Mouse (Mus musculus): ENCODE measurements at regions not wholly inside any gene's neighbourhood (a gene's known extent, or its start where the extent isn't known, plus 50 kb on each side); places are given as distances from the start of the nearest gene placed in this dataset.
A peak's percentile ranks its signal among the peaks of the same experiment; 100 is the strongest.

GRCm38 (mm10) chr14:120592191-120592590, 113.9 kb downstream of the Rap2a start:
- WGBS, result 86% methylated on average over 2 of the region's 2 CpGs
- Histone ChIP-seq H3K27me3 (ENCODE audit: control insufficient read depth, insufficient read depth, low read length) (no peaks in the 10 kb centered on the region), H3K4me1 (ENCODE audit: control insufficient read depth, insufficient read depth, low read length) (no peaks in the 10 kb centered on the region), H3K36me3 (replicated peaks; ENCODE audit: control insufficient read depth, insufficient read depth, low read depth, low read length) (no peaks in the 10 kb centered on the region), H3K4me3 (ENCODE audit: low read depth, low read length) (no peak overlapping the region), H3K9ac (replicated peaks; ENCODE audit: low read length) (no peak overlapping the region), H3K4me2 (ENCODE audit: low read depth, low read length) (no peak overlapping the region), H3K9me3 (replicated peaks; ENCODE audit: control insufficient read depth, low read length) (no peaks in the 10 kb centered on the region), H3K27ac (replicated peaks; ENCODE audit: low read depth, low read length) (no peak overlapping the region)
- DNase-seq (ENCODE audit: low spot score) (no peak), ATAC-seq (replicated peaks; ENCODE audit: insufficient number of reproducible peaks, low FRiP score, low TSS enrichment, low read depth) (no peak)

GRCm38 (mm10) chr14:120600414-120600935, 122.2 kb downstream of the Rap2a start:
- Histone ChIP-seq H3K4me2 (ENCODE audit: low read depth, low read length) (no peak overlapping the region), H3K4me3 (ENCODE audit: low read depth, low read length) (no peak overlapping the region), H3K4me1 (ENCODE audit: control insufficient read depth, insufficient read depth, low read length) (no peaks in the 10 kb centered on the region), H3K9ac (replicated peaks; ENCODE audit: low read length) (no peak overlapping the region), H3K9me3 (replicated peaks; ENCODE audit: control insufficient read depth, low read length) (no peaks in the 10 kb centered on the region), H3K27ac (replicated peaks; ENCODE audit: low read depth, low read length) (no peak overlapping the region), H3K27me3 (ENCODE audit: control insufficient read depth, insufficient read depth, low read length) (no peaks in the 10 kb centered on the region), H3K36me3 (replicated peaks; ENCODE audit: control insufficient read depth, insufficient read depth, low read depth, low read length) (no peaks in the 10 kb centered on the region)
- 83% methylated on average over 9 of the region's 9 CpGs for WGBS
- ATAC-seq (replicated peaks; ENCODE audit: insufficient number of reproducible peaks, low FRiP score, low TSS enrichment, low read depth), result no peak
- no peak for DNase-seq (ENCODE audit: low spot score)

GRCm38 (mm10) chr14:120601510-120601909, 123.3 kb downstream of the Rap2a start:
- no peak overlapping the region for H3K9ac ChIP-seq (replicated peaks; ENCODE audit: low read length)
- no peak overlapping the region for H3K4me2 ChIP-seq (ENCODE audit: low read depth, low read length)
- H3K36me3 ChIP-seq (replicated peaks; ENCODE audit: control insufficient read depth, insufficient read depth, low read depth, low read length), result no peaks in the 10 kb centered on the region
- DNase-seq (ENCODE audit: low spot score) (no peak), ATAC-seq (replicated peaks; ENCODE audit: insufficient number of reproducible peaks, low FRiP score, low TSS enrichment, low read depth) (no peak)
- H3K27ac ChIP-seq (replicated peaks; ENCODE audit: low read depth, low read length), result no peak overlapping the region
- no peaks in the 10 kb centered on the region for H3K9me3 ChIP-seq (replicated peaks; ENCODE audit: control insufficient read depth, low read length)
- 92% methylated on average over 7 of the region's 7 CpGs for WGBS
- no peaks in the 10 kb centered on the region for H3K4me1 ChIP-seq (ENCODE audit: control insufficient read depth, insufficient read depth, low read length)
- H3K4me3 ChIP-seq (ENCODE audit: low read depth, low read length), result no peak overlapping the region
- H3K27me3 ChIP-seq (ENCODE audit: control insufficient read depth, insufficient read depth, low read length), result no peaks in the 10 kb centered on the region

- no peak for DNase-seq (ENCODE audit: low spot score)
- H3K9ac ChIP-seq (replicated peaks; ENCODE audit: low read length), result no peak overlapping the region
- no peak overlapping the region for H3K4me3 ChIP-seq (ENCODE audit: low read depth, low read length)
- WGBS, result 61% methylated on average over 6 of the region's 6 CpGs
- no peak for ATAC-seq (replicated peaks; ENCODE audit: insufficient number of reproducible peaks, low FRiP score, low TSS enrichment, low read depth)
- no peak overlapping the region for H3K4me2 ChIP-seq (ENCODE audit: low read depth, low read length)
- H3K4me1 ChIP-seq (ENCODE audit: control insufficient read depth, insufficient read depth, low read length), result no peaks in the 10 kb centered on the region
- no peak overlapping the region for H3K27ac ChIP-seq (replicated peaks; ENCODE audit: low read depth, low read length)
- no peaks in the 10 kb centered on the region for H3K9me3 ChIP-seq (replicated peaks; ENCODE audit: control insufficient read depth, low read length)
- H3K36me3 ChIP-seq (replicated peaks; ENCODE audit: control insufficient read depth, insufficient read depth, low read depth, low read length), result no peaks in the 10 kb centered on the region
- H3K27me3 ChIP-seq (ENCODE audit: control insufficient read depth, insufficient read depth, low read length), result no peaks in the 10 kb centered on the region
Measured at GRCm38 (mm10) chr14:120603849-120604492, 125.7 kb downstream of the Rap2a start.

GRCm38 (mm10) chr14:120607801-120608200, 129.6 kb downstream of the Rap2a start:
- H3K27ac ChIP-seq (replicated peaks; ENCODE audit: low read depth, low read length), result no peak overlapping the region
- ATAC-seq (replicated peaks; ENCODE audit: insufficient number of reproducible peaks, low FRiP score, low TSS enrichment, low read depth), result no peak
- 93% methylated on average over 3 of the region's 3 CpGs for WGBS
- H3K9ac ChIP-seq (replicated peaks; ENCODE audit: low read length), result no peak overlapping the region
- no peaks in the 10 kb centered on the region for H3K9me3 ChIP-seq (replicated peaks; ENCODE audit: control insufficient read depth, low read length)
- no peaks in the 10 kb centered on the region for H3K27me3 ChIP-seq (ENCODE audit: control insufficient read depth, insufficient read depth, low read length)
- no peaks in the 10 kb centered on the region for H3K36me3 ChIP-seq (replicated peaks; ENCODE audit: control insufficient read depth, insufficient read depth, low read depth, low read length)
- H3K4me1 ChIP-seq (ENCODE audit: control insufficient read depth, insufficient read depth, low read length), result no peaks in the 10 kb centered on the region
- H3K4me2 ChIP-seq (ENCODE audit: low read depth, low read length), result no peak overlapping the region
- no peak for DNase-seq (ENCODE audit: low spot score)
- H3K4me3 ChIP-seq (ENCODE audit: low read depth, low read length), result no peak overlapping the region

GRCm38 (mm10) chr14:120611311-120611710, 133.1 kb downstream of the Rap2a start:
- Histone ChIP-seq H3K27ac (replicated peaks; ENCODE audit: low read depth, low read length) (no peak overlapping the region), H3K9ac (replicated peaks; ENCODE audit: low read length) (no peak overlapping the region), H3K4me3 (ENCODE audit: low read depth, low read length) (no peak overlapping the region), H3K4me1 (ENCODE audit: control insufficient read depth, insufficient read depth, low read length) (no peaks in the 10 kb centered on the region), H3K9me3 (replicated peaks; ENCODE audit: control insufficient read depth, low read length) (no peaks in the 10 kb centered on the region), H3K36me3 (replicated peaks; ENCODE audit: control insufficient read depth, insufficient read depth, low read depth, low read length) (no peaks in the 10 kb centered on the region), H3K4me2 (ENCODE audit: low read depth, low read length) (no peak overlapping the region), H3K27me3 (ENCODE audit: control insufficient read depth, insufficient read depth, low read length) (no peaks in the 10 kb centered on the region)
- no peak for DNase-seq (ENCODE audit: low spot score)
- ATAC-seq (replicated peaks; ENCODE audit: insufficient number of reproducible peaks, low FRiP score, low TSS enrichment, low read depth), result no peak
- 96% methylated on average over 1 of the region's 1 CpGs for WGBS

GRCm38 (mm10) chr14:120626223-120626935, 148.1 kb downstream of the Rap2a start:
- Histone ChIP-seq H3K4me1 (ENCODE audit: control insufficient read depth, insufficient read depth, low read length) (no peaks in the 10 kb centered on the region), H3K4me3 (ENCODE audit: low read depth, low read length) (no peak overlapping the region), H3K27me3 (ENCODE audit: control insufficient read depth, insufficient read depth, low read length) (no peaks in the 10 kb centered on the region), H3K4me2 (ENCODE audit: low read depth, low read length) (no peak overlapping the region), H3K9me3 (replicated peaks; ENCODE audit: control insufficient read depth, low read length) (no peaks in the 10 kb centered on the region), H3K9ac (replicated peaks; ENCODE audit: low read length) (no peak overlapping the region), H3K27ac (replicated peaks; ENCODE audit: low read depth, low read length) (no peak overlapping the region), H3K36me3 (replicated peaks; ENCODE audit: control insufficient read depth, insufficient read depth, low read depth, low read length) (no peaks in the 10 kb centered on the region)
- 72% methylated on average over 9 of the region's 9 CpGs for WGBS
- DNase-seq (ENCODE audit: low spot score) (peak; percentile 32), ATAC-seq (replicated peaks; ENCODE audit: insufficient number of reproducible peaks, low FRiP score, low TSS enrichment, low read depth) (no peak)

GRCm38 (mm10) chr14:120626936-120627277, 148.7 kb downstream of the Rap2a start:
- Histone ChIP-seq H3K4me1 (ENCODE audit: control insufficient read depth, insufficient read depth, low read length) (no peaks in the 10 kb centered on the region), H3K36me3 (replicated peaks; ENCODE audit: control insufficient read depth, insufficient read depth, low read depth, low read length) (no peaks in the 10 kb centered on the region), H3K9ac (replicated peaks; ENCODE audit: low read length) (no peak overlapping the region), H3K27me3 (ENCODE audit: control insufficient read depth, insufficient read depth, low read length) (no peaks in the 10 kb centered on the region), H3K9me3 (replicated peaks; ENCODE audit: control insufficient read depth, low read length) (no peaks in the 10 kb centered on the region), H3K27ac (replicated peaks; ENCODE audit: low read depth, low read length) (no peak overlapping the region), H3K4me2 (ENCODE audit: low read depth, low read length) (no peak overlapping the region), H3K4me3 (ENCODE audit: low read depth, low read length) (no peak overlapping the region)
- ATAC-seq (replicated peaks; ENCODE audit: insufficient number of reproducible peaks, low FRiP score, low TSS enrichment, low read depth) (no peak), DNase-seq (ENCODE audit: low spot score) (no peak)
- whole genome bisulfite sequencing, result 76% methylated on average over 4 of the region's 4 CpGs

All from embryonic facial prominence, embryonic 11.5 days (tissue).